Mouse (Mus musculus) bone marrow macrophage, adult 2 months (primary cell): Measurements from ENCODE around the gene Lenep.

Experiments
- CTCF ChIP-seq: IDR thresholded peaks from 2 replicates; pipeline ENCODE4 v1.5.1; 2012; ENCODE audit warnings: low read depth, mild to moderate bottlenecking, low read length, moderate library complexity
- POLR2A ChIP-seq: IDR thresholded peaks from 2 replicates; pipeline ENCODE4 v1.6.1; 2012; ENCODE audit warnings: mild to moderate bottlenecking, low read depth, low read length, borderline replicate concordance

DNA sequence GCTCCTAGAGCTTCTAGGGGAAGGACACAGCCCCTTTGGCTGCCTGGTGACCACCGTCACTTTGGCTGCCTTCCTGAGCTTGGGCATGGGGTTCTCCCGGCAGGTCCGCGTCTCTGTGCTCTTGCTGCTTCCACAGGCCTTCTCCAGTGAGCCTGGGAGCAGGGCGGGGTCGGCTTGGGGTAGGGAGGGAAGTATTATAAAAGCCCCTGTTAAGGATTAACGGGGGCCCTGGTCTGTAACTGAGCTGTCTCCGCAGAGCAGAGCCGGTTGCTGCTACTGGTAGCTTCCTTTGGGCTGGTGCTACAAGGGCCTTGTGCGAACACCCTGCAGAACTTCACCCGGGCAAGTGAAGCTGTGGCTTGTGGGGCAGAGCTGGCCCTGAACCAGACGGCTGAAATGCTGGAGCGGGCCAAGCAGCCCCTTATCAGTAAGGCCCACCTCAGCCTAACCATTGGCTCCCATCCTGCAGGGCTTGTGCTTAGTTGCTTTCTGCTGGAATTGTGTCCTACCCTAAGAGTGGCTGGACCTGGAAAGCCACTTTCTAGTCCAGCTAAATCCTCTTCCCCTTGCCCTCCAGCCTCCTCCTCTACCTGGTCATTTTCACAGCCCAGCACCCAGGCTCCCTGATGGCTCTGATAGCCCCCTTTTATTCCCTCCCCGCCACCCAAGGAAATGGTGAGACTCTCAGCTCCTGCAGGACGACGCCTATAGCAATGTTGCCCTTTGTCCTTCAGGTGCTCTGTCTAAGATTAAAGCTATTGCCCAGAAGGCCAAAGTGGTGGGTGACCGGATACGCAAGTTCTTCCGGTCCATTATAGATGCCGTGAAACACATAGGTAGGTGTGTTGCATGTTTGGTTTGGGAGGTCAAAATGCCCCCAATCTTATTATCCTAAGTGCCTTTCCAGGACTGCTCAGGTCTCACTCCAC is 36.8 kb downstream of the Lenep start:
- no peak for TF ChIP-seq CTCF
- no peak for TF ChIP-seq POLR2A
